Mouse (Mus musculus): ENCODE data around the gene Stx1a.

DNA sequence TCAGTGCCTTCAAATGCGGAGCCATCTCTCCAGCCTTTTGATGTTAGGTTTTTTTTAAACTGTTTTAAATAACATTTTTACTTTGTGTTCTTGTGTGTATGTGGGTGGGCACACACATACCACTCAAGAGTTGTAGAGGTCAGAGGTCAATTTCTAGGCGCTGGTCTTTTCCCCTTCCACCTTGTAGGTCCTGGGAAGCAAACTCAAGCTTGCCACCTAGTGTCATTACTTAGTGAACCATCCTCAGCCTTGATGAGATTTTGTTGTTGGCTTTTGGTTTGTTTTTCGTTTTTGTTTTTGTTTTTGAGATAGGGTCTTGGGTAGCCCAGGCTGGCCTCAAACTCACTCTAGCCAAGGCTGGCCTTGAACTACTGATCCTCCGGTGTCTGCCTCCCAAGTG lies 52.4 kb downstream of the Stx1a start:
- no peak for TF ChIP-seq POLR2A (IDR thresholded peaks at IDR 0.05; ENCODE audit: insufficient read length, low read depth)
- TF ChIP-seq CEBPB (IDR thresholded peaks at IDR 0.05; ENCODE audit: insufficient read depth, poor library complexity, severe bottlenecking): no peak
- no peak for TF ChIP-seq E2F4 (IDR thresholded peaks at IDR 0.05; ENCODE audit: insufficient read depth)
- TF ChIP-seq MAX (IDR thresholded peaks at IDR 0.05; ENCODE audit: low read depth): no peak
- TF ChIP-seq USF1 (IDR thresholded peaks at IDR 0.05; ENCODE audit: low read depth): no peak
- no peak for TF ChIP-seq TCF12 (IDR thresholded peaks at IDR 0.05; ENCODE audit: insufficient read depth, poor library complexity, severe bottlenecking)
- no peak for TF ChIP-seq POLR2AphosphoS2 (IDR thresholded peaks at IDR 0.05; ENCODE audit: insufficient read length, low read depth)
- no peak for TF ChIP-seq REST (IDR thresholded peaks at IDR 0.05; ENCODE audit: insufficient read depth, insufficient read length)
- no peak for TF ChIP-seq MYOG (IDR thresholded peaks at IDR 0.05; ENCODE audit: control insufficient read depth in 1 of 3, insufficient read depth in 1 of 3, insufficient read length in 2 of 3, low read depth in 2 of 3)
